Mouse (Mus musculus): Measurements from ENCODE around the gene Ccdc59. TPM values are rescaled to one million over a fixed set of nuclear protein-coding genes. Genes with fewer than 3 reads are reported as not detected.

Gene Ccdc59
- total RNA-seq (2015) (48.1 and 53.5 TPM in 2 replicates), total RNA-seq (2017) (25.2 and 28.2 TPM in 2 replicates)

- peak; percentile 96 for ATAC-seq (replicated peaks; ENCODE audit: poor library complexity)
Observed at GRCm38 (mm10) chr10:105840928-105841888, at the start of gene Ccdc59, which contains the start of gene Mettl25. Gene Ccdc59 (plus strand): TSS chr10:105841067. Gene Mettl25 (minus strand): TSS chr10:105841380.

GRCm38 (mm10) chr10:105793776-105794552, 46.9 kb upstream of the Ccdc59 start:
- no peak for ATAC-seq (replicated peaks; ENCODE audit: poor library complexity)

- ATAC-seq (replicated peaks; ENCODE audit: poor library complexity), result no peak
Observed at GRCm38 (mm10) chr10:105797250-105797924, 43.5 kb upstream of the Ccdc59 start.

- no peak for ATAC-seq (replicated peaks; ENCODE audit: poor library complexity)
Observed at GRCm38 (mm10) chr10:105801147-105801546, 39.7 kb upstream of the Ccdc59 start.

- no peak for ATAC-seq (replicated peaks; ENCODE audit: poor library complexity)
Observed at GRCm38 (mm10) chr10:105802132-105802531, 38.7 kb upstream of the Ccdc59 start.

GRCm38 (mm10) chr10:105803461-105803860, 37.4 kb upstream of the Ccdc59 start:
- no peak for ATAC-seq (replicated peaks; ENCODE audit: poor library complexity)

- no peak for ATAC-seq (replicated peaks; ENCODE audit: poor library complexity)
Observed at GRCm38 (mm10) chr10:105806259-105807010, 34.4 kb upstream of the Ccdc59 start.

- peak; percentile 90 for ATAC-seq (replicated peaks; ENCODE audit: poor library complexity)
Observed at GRCm38 (mm10) chr10:105834627-105835228, 6.1 kb upstream of the Ccdc59 start.

GRCm38 (mm10) chr10:105842574-105842973, 1.7 kb downstream of the Ccdc59 start:
- ATAC-seq (replicated peaks; ENCODE audit: poor library complexity), result no peak

- ATAC-seq (replicated peaks; ENCODE audit: poor library complexity), result no peak
Observed at GRCm38 (mm10) chr10:105850286-105850685, 9.4 kb downstream of the Ccdc59 start.

GRCm38 (mm10) chr10:105851136-105851535, 10.3 kb downstream of the Ccdc59 start:
- ATAC-seq (replicated peaks; ENCODE audit: poor library complexity), result no peak

GRCm38 (mm10) chr10:105867312-105867711, 26.4 kb downstream of the Ccdc59 start:
- peak; percentile 66; the same call in 1 of the 2 replicates for ATAC-seq (replicated peaks; ENCODE audit: poor library complexity)

Other genes starting within 250 kb of the Ccdc59 start
- gene Mettl25, start 313 bp downstream of the Ccdc59 start, total RNA-seq (2015), result 12.7 and 16.1 TPM in 2 replicates
- 19.0 and 25.8 TPM in 2 replicates for gene Mettl25, start 313 bp downstream of the Ccdc59 start, total RNA-seq (2017)

All from megakaryocyte progenitor cell, adult 5-6 weeks (primary cell).